Mouse (Mus musculus): ENCODE results near the gene Noct. TPM values are rescaled to one million over a fixed set of nuclear protein-coding genes. Genes with fewer than 3 reads are reported as not detected.

Noct gene
- polyA plus RNA-seq, 1 experiment from 2014 or later, result 7.4 TPM

- no peak overlapping the region for H3K9ac ChIP-seq
- no peak overlapping the region for H3K4me2 ChIP-seq (replicated peaks)
- no peak for ATAC-seq
- WGBS, result 89% methylated on average over 12 of the region's 12 CpGs
- no peak overlapping the region for H3K27ac ChIP-seq
- H3K4me3 ChIP-seq (replicated peaks), result no peak overlapping the region
- H3K36me3 ChIP-seq, result peaks cover 41% of the 10 kb centered on the region
- H3K27me3 ChIP-seq (replicated peaks), result no peaks in the 10 kb centered on the region
- H3K9me3 ChIP-seq, result no peaks in the 10 kb centered on the region
- no peaks in the 10 kb centered on the region for H3K4me1 ChIP-seq (replicated peaks)
Measured at GRCm38 (mm10) chr3:51256450-51256849, 32.2 kb downstream of the Noct start.

- H3K9ac ChIP-seq, result no peak overlapping the region
- ATAC-seq, result no peak
- H3K9me3 ChIP-seq, result no peaks in the 10 kb centered on the region
- H3K4me3 ChIP-seq (replicated peaks), result no peak overlapping the region
- no peak overlapping the region for H3K27ac ChIP-seq
- no peaks in the 10 kb centered on the region for H3K4me1 ChIP-seq (replicated peaks)
- no peaks in the 10 kb centered on the region for H3K27me3 ChIP-seq (replicated peaks)
- H3K36me3 ChIP-seq, result peaks cover 44% of the 10 kb centered on the region
- no peak overlapping the region for H3K4me2 ChIP-seq (replicated peaks)
- 92% methylated on average over 5 of the region's 5 CpGs for WGBS
Measured at GRCm38 (mm10) chr3:51258070-51258469, 33.8 kb downstream of the Noct start.

GRCm38 (mm10) chr3:51262942-51263341, 38.7 kb downstream of the Noct start:
- Histone ChIP-seq H3K4me2 (replicated peaks) (no peak overlapping the region), H3K36me3 (peaks cover 35% of the 10 kb centered on the region), H3K27ac (no peak overlapping the region), H3K9me3 (no peaks in the 10 kb centered on the region), H3K9ac (no peak overlapping the region), H3K4me1 (replicated peaks) (no peaks in the 10 kb centered on the region), H3K27me3 (replicated peaks) (no peaks in the 10 kb centered on the region), H3K4me3 (replicated peaks) (no peak overlapping the region)
- 77% methylated on average over 8 of the region's 8 CpGs for WGBS
- ATAC-seq, result no peak

- H3K27me3 ChIP-seq (replicated peaks), result no peaks in the 10 kb centered on the region
- H3K4me2 ChIP-seq (replicated peaks), result no peak overlapping the region
- no peak for ATAC-seq
- H3K4me3 ChIP-seq (replicated peaks), result no peak overlapping the region
- no peaks in the 10 kb centered on the region for H3K9me3 ChIP-seq
- no peak overlapping the region for H3K9ac ChIP-seq
- H3K27ac ChIP-seq, result no peak overlapping the region
- 66% methylated on average over 12 of the region's 12 CpGs for WGBS
- peaks cover 4% of the 10 kb centered on the region; the same call in 1 of the 2 replicates for H3K4me1 ChIP-seq (replicated peaks)
- peaks cover 15% of the 10 kb centered on the region for H3K36me3 ChIP-seq
Measured at GRCm38 (mm10) chr3:51268434-51268833, 44.2 kb downstream of the Noct start.

- Histone ChIP-seq H3K27ac (no peak overlapping the region), H3K36me3 (0 out of 2 replicates have a peak, but pooled peaks cover 3% of the 10 kb centered on the region), H3K27me3 (replicated peaks) (no peaks in the 10 kb centered on the region), H3K4me2 (replicated peaks) (no peak overlapping the region), H3K9ac (no peak overlapping the region), H3K9me3 (no peaks in the 10 kb centered on the region), H3K4me3 (replicated peaks) (no peak overlapping the region), H3K4me1 (replicated peaks) (peaks cover 7% of the 10 kb centered on the region; the same call in 1 of the 2 replicates)
- no peak for ATAC-seq
- WGBS, result 58% methylated on average over 12 of the region's 12 CpGs
Measured at GRCm38 (mm10) chr3:51270069-51270817, 46.0 kb downstream of the Noct start.

- H3K4me2 ChIP-seq (replicated peaks), result peak overlapping the region; percentile 67
- H3K9ac ChIP-seq, result peak overlapping the region; percentile 97
- peaks cover 2% of the 10 kb centered on the region; the same call in 1 of the 2 replicates for H3K4me1 ChIP-seq (replicated peaks)
- WGBS, result under 1% methylated on average over 33 of the region's 33 CpGs
- H3K4me3 ChIP-seq (replicated peaks), result peak overlapping the region; percentile 98
- peak overlapping the region; percentile 99 for H3K27ac ChIP-seq
- H3K27me3 ChIP-seq (replicated peaks), result no peaks in the 10 kb centered on the region
- no peaks in the 10 kb centered on the region for H3K9me3 ChIP-seq
- ATAC-seq, result peak; percentile 97
- no peaks in the 10 kb centered on the region for H3K36me3 ChIP-seq
Measured at GRCm38 (mm10) chr3:51275956-51276398, 51.7 kb downstream of the Noct start.

- H3K27ac ChIP-seq, result peak overlapping the region; percentile 99
- peaks cover 2% of the 10 kb centered on the region; the same call in 1 of the 2 replicates for H3K4me1 ChIP-seq (replicated peaks)
- H3K4me2 ChIP-seq (replicated peaks), result peak overlapping the region; percentile 67
- peak overlapping the region; percentile 98 for H3K4me3 ChIP-seq (replicated peaks)
- ATAC-seq, result peak; percentile 65
- peak overlapping the region; percentile 97 for H3K9ac ChIP-seq
- H3K27me3 ChIP-seq (replicated peaks), result no peaks in the 10 kb centered on the region
- H3K36me3 ChIP-seq, result no peaks in the 10 kb centered on the region
- WGBS, result under 1% methylated on average over 93 of the region's 93 CpGs
- no peaks in the 10 kb centered on the region for H3K9me3 ChIP-seq
Measured at GRCm38 (mm10) chr3:51276421-51277111, 52.3 kb downstream of the Noct start.

GRCm38 (mm10) chr3:51277201-51278150, 53.2 kb downstream of the Noct start:
- H3K9me3 ChIP-seq, result no peaks in the 10 kb centered on the region
- peak; percentile 72 for ATAC-seq
- peaks cover 2% of the 10 kb centered on the region; the same call in 1 of the 2 replicates for H3K4me1 ChIP-seq (replicated peaks)
- under 1% methylated on average over 74 of the region's 75 CpGs for WGBS
- no peaks in the 10 kb centered on the region for H3K36me3 ChIP-seq
- H3K4me2 ChIP-seq (replicated peaks), result peak overlapping the region; percentile 67
- peak overlapping the region; percentile 99 for H3K27ac ChIP-seq
- H3K9ac ChIP-seq, result peak overlapping the region; percentile 97
- H3K27me3 ChIP-seq (replicated peaks), result no peaks in the 10 kb centered on the region
- H3K4me3 ChIP-seq (replicated peaks), result peak overlapping the region; percentile 98

GRCm38 (mm10) chr3:51278433-51278832, 54.2 kb downstream of the Noct start:
- ATAC-seq, result no peak
- H3K27ac ChIP-seq, result no peak overlapping the region

GRCm38 (mm10) chr3:51281727-51282126, 57.5 kb downstream of the Noct start:
- Histone ChIP-seq H3K36me3 (no peaks in the 10 kb centered on the region), H3K27ac (no peak overlapping the region), H3K9me3 (no peaks in the 10 kb centered on the region), H3K27me3 (replicated peaks) (no peaks in the 10 kb centered on the region), H3K4me1 (replicated peaks) (no peaks in the 10 kb centered on the region), H3K9ac (no peak overlapping the region), H3K4me2 (replicated peaks) (no peak overlapping the region), H3K4me3 (replicated peaks) (no peak overlapping the region)
- WGBS, result 93% methylated on average over 4 of the region's 4 CpGs
- ATAC-seq, result no peak

More at GRCm38 (mm10) chr3:51278433-51278832, 54.2 kb downstream of the Noct start:
- Histone ChIP-seq H3K27me3 (replicated peaks) (no peaks in the 10 kb centered on the region), H3K4me3 (replicated peaks) (no peak overlapping the region), H3K4me1 (replicated peaks) (peaks cover 2% of the 10 kb centered on the region; the same call in 1 of the 2 replicates), H3K36me3 (no peaks in the 10 kb centered on the region), H3K9ac (no peak overlapping the region), H3K9me3 (no peaks in the 10 kb centered on the region), H3K4me2 (replicated peaks) (no peak overlapping the region)
- WGBS, result 62% methylated on average over 4 of the region's 4 CpGs

- Histone ChIP-seq H3K9me3 (no peaks in the 10 kb centered on the region), H3K36me3 (no peaks in the 10 kb centered on the region), H3K9ac (no peak overlapping the region), H3K4me2 (replicated peaks) (no peak overlapping the region), H3K4me3 (replicated peaks) (no peak overlapping the region), H3K27ac (no peak overlapping the region), H3K4me1 (replicated peaks) (no peaks in the 10 kb centered on the region), H3K27me3 (replicated peaks) (no peaks in the 10 kb centered on the region)
- 73% methylated on average over 1 of the region's 1 CpGs for WGBS
- no peak for ATAC-seq
Measured at GRCm38 (mm10) chr3:51284375-51284774, 60.1 kb downstream of the Noct start.
